Mouse (Mus musculus) MEL (cell line): ENCODE data around the gene Rnf130.

ENCODE experiments used
- BHLHE40 ChIP-seq: IDR thresholded peaks from 2 replicates; pipeline ENCODE4 v1.6.1; 2012; ENCODE audit warnings: low read depth, mild to moderate bottlenecking, inconsistent platforms, low read length, improper control_type of control experiment, borderline replicate concordance
- CTCF ChIP-seq, 3 experiments: IDR thresholded peaks in 2 of 3; conservative IDR thresholded peaks in 1 of 3; 2 replicates each; pipeline ENCODE4 v1.5.1; 2011 to 2012; ENCODE audit warnings: low read length in 3 of 3, low read depth in 2 of 3, mild to moderate bottlenecking in 2 of 3, improper control_type of control experiment in 1 of 3, inconsistent platforms in 1 of 3, mixed read lengths in 1 of 3, moderate library complexity in 1 of 3; ENCODE audit not compliant: control insufficient read depth in 1 of 3, insufficient read depth in 1 of 3, poor library complexity in 1 of 3, severe bottlenecking in 1 of 3
- ELF1 ChIP-seq: IDR thresholded peaks from 2 replicates; pipeline ENCODE4 v1.6.1; 2014; ENCODE audit warnings: low read depth, mild to moderate bottlenecking, inconsistent platforms, low read length, improper control_type of control experiment, moderate library complexity
- EP300 ChIP-seq, 2 experiments: IDR thresholded peaks; 2 replicates each; pipeline ENCODE4 v1.6.1; 2011; ENCODE audit warnings: improper control_type of control experiment in 2 of 2, low read length in 2 of 2, low read depth in 1 of 2, mild to moderate bottlenecking in 1 of 2
- GABPA ChIP-seq: IDR thresholded peaks from 2 replicates; pipeline ENCODE4 v1.6.1; 2012; ENCODE audit warnings: low read depth, mild to moderate bottlenecking, inconsistent platforms, low read length, improper control_type of control experiment, moderate library complexity
- HCFC1 ChIP-seq: IDR thresholded peaks from 2 replicates; pipeline ENCODE4 v1.6.1; 2012; ENCODE audit warnings: low read depth, mild to moderate bottlenecking, inconsistent platforms, low read length, improper control_type of control experiment, moderate library complexity
- TAL1 ChIP-seq: IDR thresholded peaks from 2 replicates; pipeline ENCODE4 v1.6.1; 2012; ENCODE audit warnings: mild to moderate bottlenecking, inconsistent platforms, low read length, moderate library complexity, mixed read lengths
- USF1 ChIP-seq: IDR thresholded peaks from 2 replicates; pipeline ENCODE4 v1.6.1; 2014; ENCODE audit warnings: low read depth, mild to moderate bottlenecking, inconsistent platforms, low read length, improper control_type of control experiment, moderate library complexity

DNA sequence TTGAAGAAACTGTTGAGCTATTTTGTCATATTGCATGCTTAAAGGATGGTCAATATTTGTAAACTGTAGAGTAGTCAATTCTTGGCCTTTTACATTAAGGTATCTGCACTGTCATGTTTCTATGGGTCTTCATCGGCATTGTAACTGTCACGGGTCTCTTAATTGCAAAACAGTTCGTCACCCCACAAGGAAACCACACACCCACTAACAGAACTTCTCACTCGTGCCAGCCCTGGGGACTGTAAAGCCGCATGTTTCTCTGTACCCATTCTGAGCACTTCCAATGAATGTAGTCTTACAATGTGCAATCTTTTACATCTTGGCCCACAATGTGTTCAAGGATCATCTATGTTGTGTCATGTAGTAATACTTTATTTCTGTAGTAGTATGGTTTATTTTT is 80.1 kb downstream of the Rnf130 start:
- TF ChIP-seq HCFC1 (no peak), CTCF (IDR thresholded peaks at IDR 0.05 in 2 of 3, conservative IDR thresholded peaks at IDR 0.05 in 1 of 3; ENCODE audit: control insufficient read depth in 1 of 3, insufficient read depth in 1 of 3, low read depth in 2 of 3, low read length in 3 of 3, poor library complexity in 1 of 3, severe bottlenecking in 1 of 3) (no peak), EP300 (IDR thresholded peaks at IDR 0.05; ENCODE audit: low read depth in 1 of 2, low read length in 2 of 2) (no peak), TAL1 (no peak), GABPA (no peak), ELF1 (no peak), BHLHE40 (no peak), USF1 (no peak)
